Mouse (Mus musculus): Measurements from ENCODE around the gene Slc30a7. TPM values are rescaled to one million over a fixed set of nuclear protein-coding genes. Genes with fewer than 3 reads are reported as not detected.

The Slc30a7 gene
- 1 to 10 TPM; 1.5 to 6.7 TPM for polyA plus RNA-seq (2012; fragmentation: generic; extraction: Trizol)

GRCm38 (mm10) chr3:116006978-116007940, at the start of gene Slc30a7, which contains the start of gene Extl2:
TSS of gene Slc30a7 (minus strand) at chr3:116007406.
TSS of gene Extl2 (plus strand) at chr3:116007462.

Other genes starting within 250 kb of the Slc30a7 start
- gene Dph5, start 119.6 kb downstream of the Slc30a7 start, polyA plus RNA-seq (2012; fragmentation: generic; extraction: Trizol) = 1 to 10 TPM; 2.1 to 6.2 TPM
- gene Extl2, start 56 bp upstream of the Slc30a7 start, polyA plus RNA-seq (2012; fragmentation: generic; extraction: Trizol) = 10 to 100 TPM in 1 of 2 experiments, 1 to 10 TPM in 1; 1.2 to 14.4 TPM
- 10 to 100 TPM in 1 of 2 experiments, 1 to 10 TPM in 1; 1.3 to 81.1 TPM for gene Vcam1, start 122.3 kb upstream of the Slc30a7 start, polyA plus RNA-seq (2012; fragmentation: generic; extraction: Trizol)
- gene Gpr88, start 246.1 kb upstream of the Slc30a7 start, polyA plus RNA-seq (2012; fragmentation: generic; extraction: Trizol) = under 1 TPM in 1 of 2 experiments, not detected in 1; 0.21 TPM

All from C3H10T1/2 (cell line).